Mouse (Mus musculus) hindbrain, embryonic 12.5 days (tissue): Measurements from ENCODE around the gene Krt12. TPM values are rescaled to one million over a fixed set of nuclear protein-coding genes. Genes with fewer than 3 reads are reported as not detected.

Experiments
- ATAC-seq: fragments of 200-750 bp; cut with Nextera tagmentation; 2 replicates; pipeline ENCODE4 v1.8.0; 2017; ENCODE audit warnings: moderate TSS enrichment; ENCODE audit not compliant: low FRiP score
- H3K27ac ChIP-seq: fragments of 300-500 bp; sonication (generic); 2 replicates; pipeline ENCODE4 v1.5.1; 2016; ENCODE audit warnings: mild to moderate bottlenecking
- H3K27me3 ChIP-seq: fragments of 300-500 bp; sonication (generic); 2 replicates; pipeline ENCODE4 v1.6.1; 2016; ENCODE audit warnings: mild to moderate bottlenecking
- H3K36me3 ChIP-seq: fragments of 300-500 bp; sonication (generic); 2 replicates; pipeline ENCODE4 v1.6.1; 2016; ENCODE audit warnings: mild to moderate bottlenecking
- H3K4me1 ChIP-seq: fragments of 300-500 bp; sonication (generic); 2 replicates; pipeline ENCODE4 v1.6.1; 2016
- H3K4me2 ChIP-seq: fragments of 300-500 bp; sonication (generic); replicated peaks from 2 replicates; pipeline ENCODE4 v1.6.1; 2016; ENCODE audit warnings: mild to moderate bottlenecking
- H3K4me3 ChIP-seq: fragments of 300-500 bp; sonication (generic); 2 replicates; pipeline ENCODE4 v1.5.1; 2016; ENCODE audit warnings: mild to moderate bottlenecking
- H3K9ac ChIP-seq: fragments of 300-500 bp; sonication (generic); 2 replicates; pipeline ENCODE4 v1.6.1; 2016; ENCODE audit warnings: mild to moderate bottlenecking, moderate library complexity
- H3K9me3 ChIP-seq: fragments of 300-500 bp; sonication (generic); replicated peaks from 2 replicates; pipeline ENCODE4 v1.6.1; 2016; ENCODE audit warnings: mild to moderate bottlenecking
- WGBS: fragments of 180-500 bp; shearing (Covaris S2); methylation state at CpG from one replicate; pipeline ENCODE4 v1.1.7; 2016; 5-methylcytosine and 5-hydroxymethylcytosine counted together
- polyA plus RNA-seq: library from polyadenylated mRNA; unstranded; fragments of >200 nt; fragmentation: Nextera tagmentation; extraction: Ambion mirVana; gene quantifications from 2 replicates; pipeline ENCODE4 v1.2.1, GENCODE M21; 2016

Krt12 gene
- polyA plus RNA-seq, 1 experiment from 2014 or later, result 0.12 TPM

GRCm38 (mm10) chr11:99392492-99392891 is 29.6 kb downstream of the Krt12 start:
- H3K27me3 ChIP-seq, result no peaks in the 10 kb centered on the region
- H3K9me3 ChIP-seq, result no peaks in the 10 kb centered on the region
- no peak overlapping the region for H3K4me3 ChIP-seq
- H3K4me1 ChIP-seq, result no peaks in the 10 kb centered on the region
- H3K36me3 ChIP-seq, result no peaks in the 10 kb centered on the region
- ATAC-seq, result no peak
- 88% methylated on average over 10 of the region's 10 CpGs for WGBS
- H3K27ac ChIP-seq, result no peak overlapping the region
- H3K4me2 ChIP-seq, result no peak overlapping the region
- no peak overlapping the region for H3K9ac ChIP-seq

- ATAC-seq, result no peak
- H3K4me1 ChIP-seq, result peaks cover 8% of the 10 kb centered on the region
- H3K4me2 ChIP-seq, result no peak overlapping the region
- H3K4me3 ChIP-seq, result no peak overlapping the region
- no peaks in the 10 kb centered on the region for H3K36me3 ChIP-seq
- H3K27me3 ChIP-seq, result no peaks in the 10 kb centered on the region
- no peaks in the 10 kb centered on the region for H3K9me3 ChIP-seq
- 79% methylated on average over 6 of the region's 6 CpGs for WGBS
- no peak overlapping the region for H3K27ac ChIP-seq
- H3K9ac ChIP-seq, result no peak overlapping the region
Observed at GRCm38 (mm10) chr11:99391375-99391774, 30.7 kb downstream of the Krt12 start.

- 77% methylated on average over 7 of the region's 7 CpGs for WGBS
- Histone ChIP-seq H3K9ac (no peak overlapping the region), H3K4me2 (no peak overlapping the region), H3K4me3 (no peak overlapping the region), H3K27ac (no peak overlapping the region), H3K27me3 (no peaks in the 10 kb centered on the region), H3K36me3 (no peaks in the 10 kb centered on the region), H3K9me3 (no peaks in the 10 kb centered on the region), H3K4me1 (peaks cover 8% of the 10 kb centered on the region)
- no peak for ATAC-seq
Observed at GRCm38 (mm10) chr11:99390866-99391265, 31.2 kb downstream of the Krt12 start.

GRCm38 (mm10) chr11:99389264-99389663 is 32.8 kb downstream of the Krt12 start, which contains the start of gene Krt10:
Gene Krt10, minus strand, starts transcription at chr11:99389364.
- no peak for ATAC-seq
- H3K9ac ChIP-seq, result no peak within 1 kb of the TSS
- WGBS, result 90% methylated on average over 4 of the region's 4 CpGs

GRCm38 (mm10) chr11:99388661-99389060 is 33.4 kb downstream of the Krt12 start:
- no peak overlapping the region for H3K4me3 ChIP-seq

More at GRCm38 (mm10) chr11:99389264-99389663, 32.8 kb downstream of the Krt12 start, which contains the start of gene Krt10:
- peaks cover 8% of the 10 kb centered on the region for H3K4me1 ChIP-seq
- no peak within 1 kb of the TSS for H3K4me3 ChIP-seq
- 0 out of 2 replicates have a peak, but pooled peaks cover 3% of the 10 kb centered on the region for H3K27me3 ChIP-seq
- no peaks in the 10 kb centered on the region for H3K9me3 ChIP-seq
- no peaks in the 10 kb centered on the region for H3K36me3 ChIP-seq
- H3K27ac ChIP-seq, result no peak within 1 kb of the TSS
- H3K4me2 ChIP-seq, result no peak within 1 kb of the TSS

GRCm38 (mm10) chr11:99385813-99386721 is 36.0 kb downstream of the Krt12 start:
- whole genome bisulfite sequencing, result 2% methylated on average over 71 of the region's 71 CpGs
- H3K4me3 ChIP-seq, result peak overlapping the region; percentile 58
- H3K9ac ChIP-seq, result peak overlapping the region; percentile 68
- ATAC-seq, result peak; percentile 73
- peaks cover 20% of the 10 kb centered on the region for H3K27me3 ChIP-seq
- peaks cover 8% of the 10 kb centered on the region for H3K4me1 ChIP-seq
- peak overlapping the region; percentile 96 for H3K27ac ChIP-seq
- H3K4me2 ChIP-seq, result peak overlapping the region; percentile 66
- no peaks in the 10 kb centered on the region for H3K36me3 ChIP-seq
- H3K9me3 ChIP-seq, result no peaks in the 10 kb centered on the region

More at GRCm38 (mm10) chr11:99388661-99389060, 33.4 kb downstream of the Krt12 start:
- peaks cover 8% of the 10 kb centered on the region for H3K4me1 ChIP-seq
- 0 out of 2 replicates have a peak, but pooled peaks cover 5% of the 10 kb centered on the region for H3K27me3 ChIP-seq
- H3K9me3 ChIP-seq, result no peaks in the 10 kb centered on the region
- no peak overlapping the region for H3K9ac ChIP-seq
- H3K27ac ChIP-seq, result no peak overlapping the region
- WGBS, result 92% methylated on average over 18 of the region's 18 CpGs
- no peak overlapping the region for H3K4me2 ChIP-seq
- H3K36me3 ChIP-seq, result no peaks in the 10 kb centered on the region
- ATAC-seq, result no peak

GRCm38 (mm10) chr11:99379568-99379967 is 42.5 kb downstream of the Krt12 start:
- no peak overlapping the region for H3K9ac ChIP-seq
- no peak overlapping the region for H3K27ac ChIP-seq
- no peak overlapping the region for H3K4me2 ChIP-seq
- H3K4me3 ChIP-seq, result no peak overlapping the region
- ATAC-seq, result no peak
- no peaks in the 10 kb centered on the region for H3K36me3 ChIP-seq
- no peaks in the 10 kb centered on the region for H3K9me3 ChIP-seq
- peaks cover 20% of the 10 kb centered on the region for H3K27me3 ChIP-seq
- 20% methylated on average over 5 of the region's 5 CpGs for WGBS
- no peaks in the 10 kb centered on the region for H3K4me1 ChIP-seq

- H3K4me2 ChIP-seq, result no peak within 1 kb of the TSS
Observed at GRCm38 (mm10) chr11:99374803-99375202, 47.3 kb downstream of the Krt12 start, which contains the start of gene Krt28. Gene Krt28, minus strand, starts transcription at chr11:99374903.

GRCm38 (mm10) chr11:99369853-99370451 is 52.1 kb downstream of the Krt12 start:
- Histone ChIP-seq H3K27me3 (no peaks in the 10 kb centered on the region), H3K27ac (no peak overlapping the region), H3K4me1 (no peaks in the 10 kb centered on the region), H3K4me2 (no peak overlapping the region), H3K9me3 (no peaks in the 10 kb centered on the region), H3K36me3 (no peaks in the 10 kb centered on the region), H3K9ac (no peak overlapping the region), H3K4me3 (no peak overlapping the region)
- 87% methylated on average over 8 of the region's 8 CpGs for WGBS
- ATAC-seq, result no peak

More at GRCm38 (mm10) chr11:99374803-99375202, 47.3 kb downstream of the Krt12 start, which contains the start of gene Krt28:
- Histone ChIP-seq H3K27me3 (no peaks in the 10 kb centered on the region), H3K4me3 (no peak within 1 kb of the TSS), H3K4me1 (no peaks in the 10 kb centered on the region), H3K36me3 (no peaks in the 10 kb centered on the region), H3K9ac (no peak within 1 kb of the TSS), H3K9me3 (no peaks in the 10 kb centered on the region), H3K27ac (no peak within 1 kb of the TSS)
- WGBS, result 82% methylated on average over 13 of the region's 13 CpGs
- ATAC-seq, result no peak

- no peak overlapping the region for H3K4me3 ChIP-seq
- H3K36me3 ChIP-seq, result no peaks in the 10 kb centered on the region
- H3K9me3 ChIP-seq, result no peaks in the 10 kb centered on the region
- H3K27ac ChIP-seq, result no peak overlapping the region
- no peaks in the 10 kb centered on the region for H3K27me3 ChIP-seq
- 14% methylated on average over 3 of the region's 3 CpGs for WGBS
- H3K4me2 ChIP-seq, result no peak overlapping the region
- no peaks in the 10 kb centered on the region for H3K4me1 ChIP-seq
- no peak for ATAC-seq
- H3K9ac ChIP-seq, result no peak overlapping the region
Observed at GRCm38 (mm10) chr11:99369229-99369628, 52.8 kb downstream of the Krt12 start.

- Histone ChIP-seq H3K4me3 (no peak overlapping the region), H3K9me3 (no peaks in the 10 kb centered on the region), H3K27me3 (no peaks in the 10 kb centered on the region), H3K27ac (no peak overlapping the region), H3K36me3 (no peaks in the 10 kb centered on the region), H3K4me2 (no peak overlapping the region), H3K9ac (no peak overlapping the region), H3K4me1 (no peaks in the 10 kb centered on the region)
- no peak for ATAC-seq
- WGBS, result 48% methylated on average over 10 of the region's 10 CpGs
Observed at GRCm38 (mm10) chr11:99366791-99367190, 55.3 kb downstream of the Krt12 start.
